Mouse (Mus musculus) large intestine, adult 2 months (tissue): ENCODE data around the gene Gm7298. TPM values are rescaled to one million over a fixed set of nuclear protein-coding genes. Genes with fewer than 3 reads are reported as not detected.
"Not testable (repeated sequence)": the region's sequence is repeated elsewhere in the genome, so short reads cannot be mapped to it uniquely, and the experiment has no call there.

Source experiments
- DNase-seq: peaks from one replicate; pipeline ENCODE4 v3.0.0-alpha.2; 2012; ENCODE audit warnings: low read depth, low spot score
- WGBS: fragments of 180-500 bp; shearing (Covaris S2); methylation state at CpG from one replicate; pipeline ENCODE4 v1.1.7; 2018; 5-methylcytosine and 5-hydroxymethylcytosine counted together
- polyA plus RNA-seq: library from polyadenylated mRNA; depleted of rRNA; stranded (reverse); fragments of >200 nt; gene quantifications from 2 replicates; pipeline ENCODE4 v1.2.3, GENCODE M21; 2012; rRNA removed

The Gm7298 gene
- polyA plus RNA-seq, result not detected in 2 replicates

DNA sequence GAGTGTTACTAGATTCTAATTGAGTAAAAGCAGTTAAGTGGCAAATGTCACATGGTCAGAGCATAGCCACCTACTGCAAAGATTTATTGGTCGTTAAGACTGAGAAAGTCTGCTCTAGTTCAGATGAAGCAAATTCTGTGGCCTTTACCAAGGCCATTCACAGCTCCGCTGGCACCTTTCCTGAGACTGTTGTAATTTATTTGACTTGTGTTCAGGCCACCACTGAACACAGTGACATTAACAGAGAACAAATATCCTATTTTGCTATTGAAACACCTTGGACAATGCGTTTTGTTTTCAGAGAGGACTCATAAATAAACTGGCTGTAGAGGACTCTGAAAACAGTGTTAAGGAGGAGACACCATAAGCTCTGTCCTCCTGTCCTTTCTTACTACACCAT, at the start of gene Gm7298:
Gm7298 (plus strand) TSS at position 301 of the 400 bp plus-strand sequence.
- WGBS, result 39% methylated on average over 3 of the region's 3 CpGs
- no peak for DNase-seq

DNA sequence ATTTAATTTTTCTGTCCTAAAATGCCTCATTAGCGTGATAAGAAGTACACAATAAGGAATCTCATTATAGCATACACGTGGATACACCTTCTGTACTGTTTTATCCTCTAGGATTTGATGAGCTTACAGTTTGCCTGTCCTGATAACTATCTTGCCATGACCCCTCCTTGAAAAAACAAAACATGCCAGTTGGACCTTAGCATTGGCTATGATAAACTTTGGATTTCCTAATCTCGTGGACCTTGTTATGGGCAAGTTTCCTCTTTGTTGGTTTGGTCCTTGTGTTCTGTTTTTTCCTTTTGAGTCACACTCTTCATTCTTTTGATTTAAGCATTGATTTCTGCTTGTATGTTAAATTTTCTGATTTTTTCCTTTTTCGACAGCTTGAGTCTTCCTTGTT, 95.3 kb downstream of the Gm7298 start:
- 69% methylated on average over 4 of the region's 4 CpGs for WGBS
- DNase-seq, result no peak

DNA sequence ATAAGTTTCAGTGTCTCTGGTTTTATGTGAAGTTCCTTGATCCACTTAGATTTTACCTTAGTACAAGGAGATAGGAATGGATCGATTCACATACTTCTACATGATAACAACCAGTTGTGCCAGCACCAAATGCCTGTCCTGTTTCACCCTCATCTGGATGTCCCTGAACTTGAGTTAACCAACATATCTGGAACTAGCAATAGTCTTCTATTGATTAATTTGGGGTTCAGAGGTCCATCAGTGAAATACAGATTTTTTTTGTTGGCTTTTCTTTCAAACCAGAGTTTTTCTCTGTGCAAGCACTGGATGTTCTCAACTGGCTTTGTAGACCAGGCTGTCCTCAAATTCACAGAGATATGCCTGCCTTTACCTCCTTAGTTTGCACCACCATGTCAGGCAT, 103.6 kb downstream of the Gm7298 start:
- no peak for DNase-seq
- 89% methylated on average over 1 of the region's 1 CpGs for WGBS

DNA sequence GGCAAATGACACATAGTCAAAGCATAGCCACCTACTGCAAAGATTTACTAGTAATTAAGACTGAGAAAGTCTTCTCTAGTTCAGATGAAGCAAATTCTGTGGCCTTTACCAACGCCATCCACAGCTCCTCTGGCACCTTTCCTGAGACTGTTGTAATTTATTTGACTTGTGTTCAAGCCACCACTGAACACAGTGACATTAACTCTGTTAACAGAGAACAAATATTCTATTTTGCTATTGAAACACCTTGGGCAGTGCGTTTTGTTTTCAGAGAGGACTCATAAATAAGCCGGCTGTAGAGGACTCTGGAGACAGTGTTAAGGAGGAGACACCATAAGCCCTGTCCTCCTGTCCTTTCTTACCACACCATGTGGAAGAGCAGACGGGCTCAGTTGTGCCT, 105.5 kb downstream of the Gm7298 start, which contains the start of gene Mug1:
Mug1 (plus strand) TSS at position 271 of the 400 bp plus-strand sequence.
- 63% methylated on average over 4 of the region's 4 CpGs for WGBS
- not testable (repeated sequence) for DNase-seq

Other genes with a start within 250 kb of the Gm7298 start
- 0.08 and 0.11 TPM in 2 replicates for gene A2m, start 97.6 kb upstream of the Gm7298 start, polyA plus RNA-seq
- gene Mug1, start 105.6 kb downstream of the Gm7298 start, polyA plus RNA-seq, result not detected in 2 replicates